Mouse (Mus musculus) cerebellum, adult 2 months (tissue): Measurements from ENCODE around the gene Caln1. TPM values are rescaled to one million over a fixed set of nuclear protein-coding genes. Genes with fewer than 3 reads are reported as not detected.
A peak's percentile ranks its signal among the peaks of the same experiment; 100 is the strongest.

ENCODE experiments used
- DNase-seq, 2 experiments: peaks; one replicate each; pipeline ENCODE4 v3.0.0; 2021
- H3K27ac ChIP-seq: fragments of 200-500 bp; 2 replicates; pipeline ENCODE4 v1.5.1; 2012; ENCODE audit warnings: low read length, control low read depth, inconsistent platforms; ENCODE audit not compliant: insufficient read depth
- H3K27me3 ChIP-seq: fragments of 200-500 bp; 2 replicates; pipeline ENCODE4 v1.6.1; 2012; ENCODE audit warnings: inconsistent platforms, mild to moderate bottlenecking, low read length, moderate library complexity; ENCODE audit not compliant: control insufficient read depth, insufficient read depth
- H3K4me1 ChIP-seq: fragments of 200-500 bp; 2 replicates; pipeline ENCODE4 v1.6.1; 2011; ENCODE audit warnings: low read length; ENCODE audit not compliant: control insufficient read depth, insufficient read depth
- H3K4me3 ChIP-seq: fragments of 200-500 bp; replicated peaks from 2 replicates; pipeline ENCODE3; 2011; ENCODE audit warnings: mild to moderate bottlenecking, low read depth, low read length, control low read depth; ENCODE audit not compliant: insufficient read depth
- CTCF ChIP-seq: fragments of 200-500 bp; IDR thresholded peaks from 2 replicates; pipeline ENCODE4 v1.5.1; 2011; ENCODE audit warnings: low read depth, mild to moderate bottlenecking, control low read depth, low read length, moderate library complexity, borderline replicate concordance; ENCODE audit not compliant: insufficient read depth
- POLR2A ChIP-seq: fragments of 200-500 bp; IDR thresholded peaks from 2 replicates; pipeline ENCODE4 v1.6.1; 2011; ENCODE audit warnings: low read length, control low read depth, borderline replicate concordance; ENCODE audit not compliant: insufficient read depth
- WGBS: fragments of 180-500 bp; shearing (Covaris S2); methylation state at CpG from one replicate; pipeline ENCODE4 v1.1.7; 2018; 5-methylcytosine and 5-hydroxymethylcytosine counted together
- polyA plus RNA-seq: library from polyadenylated mRNA; depleted of rRNA; stranded (reverse); fragments of >200 nt; gene quantifications from 2 replicates; pipeline ENCODE4 v1.2.3, GENCODE M21; 2012

Gene Caln1
- polyA plus RNA-seq, 1 experiment: 123 TPM

DNA sequence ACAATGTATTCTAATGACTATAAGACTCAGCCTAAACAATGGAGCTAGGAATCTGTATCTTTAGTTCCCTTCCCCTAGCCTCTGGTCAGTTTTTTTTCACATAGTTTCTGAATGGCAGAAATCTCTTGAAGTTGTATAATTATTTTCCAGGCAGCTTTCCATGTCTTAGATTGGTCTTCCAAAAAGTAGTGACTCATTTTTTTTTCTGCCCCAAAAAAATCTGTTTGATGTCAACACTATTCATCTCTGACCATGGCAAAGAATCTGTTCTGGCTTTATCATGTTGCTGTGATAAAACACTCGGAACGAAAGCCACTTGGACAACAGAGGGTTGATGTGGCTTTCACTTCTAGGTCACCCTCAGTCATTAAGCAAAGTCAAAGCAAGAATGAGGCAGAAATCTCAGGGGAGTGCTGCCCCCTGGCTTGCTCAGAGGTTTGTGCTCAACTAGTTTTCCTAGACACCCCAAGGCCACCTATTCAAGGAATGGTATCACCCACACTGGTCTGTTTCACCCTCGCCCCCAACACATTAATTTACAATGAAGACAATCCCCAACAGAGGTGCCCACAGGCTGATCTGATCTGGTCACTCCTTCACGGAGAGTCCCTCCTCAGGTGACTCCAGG lies 450.9 kb downstream of the Caln1 start:
- Histone ChIP-seq H3K27me3 (no peaks in the 10 kb centered on the region), H3K27ac (no peak overlapping the region), H3K4me1 (peaks cover 19% of the 10 kb centered on the region), H3K4me3 (no peak overlapping the region)
- WGBS: 52% methylated on average over 4 of the region's 4 CpGs
- no peak for DNase-seq
- TF ChIP-seq POLR2A (no peak), CTCF (no peak)

DNA sequence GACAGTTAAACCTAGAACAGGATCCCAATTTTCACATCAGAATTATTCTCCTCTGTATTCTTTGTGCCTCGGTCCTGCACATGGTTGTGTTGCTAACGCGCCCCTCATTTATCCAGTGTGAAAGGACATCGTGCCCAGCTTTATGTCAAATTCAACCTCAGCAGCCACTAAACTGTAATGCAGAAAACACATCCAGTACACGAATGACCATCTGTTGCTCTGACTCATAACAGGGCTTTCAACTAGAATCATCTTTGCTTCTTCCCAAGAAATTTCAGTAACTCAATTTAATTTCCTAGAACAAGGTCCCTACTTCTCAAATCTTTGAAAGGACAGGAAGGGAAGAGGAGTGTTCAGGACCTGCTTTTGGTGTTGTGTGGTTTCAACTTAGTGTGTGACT lies 451.4 kb downstream of the Caln1 start:
- H3K4me3 ChIP-seq: no peak overlapping the region
- peaks cover 14% of the 10 kb centered on the region for H3K4me1 ChIP-seq
- TF ChIP-seq POLR2A (no peak), CTCF (no peak)
- H3K27ac ChIP-seq: no peak overlapping the region
- no peak for DNase-seq
- H3K27me3 ChIP-seq: no peaks in the 10 kb centered on the region
- 73% methylated on average over 5 of the region's 5 CpGs for WGBS

DNA sequence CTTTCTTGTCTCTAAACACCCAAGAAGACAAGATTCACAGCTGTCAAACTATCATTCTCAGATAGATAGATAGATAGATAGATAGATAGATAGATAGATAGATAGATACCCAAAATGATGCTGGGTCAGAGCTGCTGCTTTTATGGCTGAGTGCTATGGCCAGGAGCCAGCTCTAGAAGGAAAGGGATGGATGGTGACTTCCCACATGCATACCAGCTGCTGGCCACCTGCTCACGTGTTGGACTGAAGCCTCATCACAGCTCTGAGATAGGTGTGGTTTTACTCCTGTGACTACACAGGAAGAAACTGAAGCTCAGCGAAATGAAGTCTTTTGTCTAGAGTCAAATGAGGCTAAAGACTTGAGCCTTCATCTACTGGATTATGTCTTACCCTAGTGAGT lies 456.5 kb downstream of the Caln1 start:
- peaks cover 11% of the 10 kb centered on the region for H3K4me1 ChIP-seq
- no peaks in the 10 kb centered on the region for H3K27me3 ChIP-seq
- TF ChIP-seq POLR2A (no peak), CTCF (no peak)
- H3K27ac ChIP-seq: no peak overlapping the region
- peak in 1 of 2 experiments; percentile 56 for DNase-seq
- 30% methylated on average over 2 of the region's 2 CpGs for WGBS
- H3K4me3 ChIP-seq: no peak overlapping the region

DNA sequence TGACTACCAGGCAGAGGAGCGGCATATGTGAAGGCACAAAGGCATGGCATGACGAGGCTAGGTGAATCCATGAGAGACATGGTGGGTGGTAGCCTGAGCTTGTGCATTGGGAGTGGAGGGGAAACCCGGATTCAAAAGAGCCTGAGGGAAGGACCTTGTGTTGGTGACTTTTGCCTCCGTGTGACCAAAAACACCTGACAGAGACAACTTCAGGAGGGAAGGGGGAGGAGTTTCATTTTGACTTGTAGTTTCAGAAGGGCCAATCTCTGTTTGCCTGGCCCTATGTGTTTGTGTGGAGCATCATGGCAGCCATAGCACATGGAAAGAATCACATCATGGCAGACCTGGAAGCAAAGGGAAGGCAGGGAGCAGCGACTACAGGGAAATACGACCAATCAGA lies 479.3 kb downstream of the Caln1 start:
- Histone ChIP-seq H3K4me3 (no peak overlapping the region), H3K4me1 (no peaks in the 10 kb centered on the region; the same call in 1 of the 2 replicates), H3K27ac (no peak overlapping the region), H3K27me3 (no peaks in the 10 kb centered on the region)
- TF ChIP-seq POLR2A (no peak), CTCF (no peak)
- 88% methylated on average over 6 of the region's 6 CpGs for WGBS
- no peak for DNase-seq

DNA sequence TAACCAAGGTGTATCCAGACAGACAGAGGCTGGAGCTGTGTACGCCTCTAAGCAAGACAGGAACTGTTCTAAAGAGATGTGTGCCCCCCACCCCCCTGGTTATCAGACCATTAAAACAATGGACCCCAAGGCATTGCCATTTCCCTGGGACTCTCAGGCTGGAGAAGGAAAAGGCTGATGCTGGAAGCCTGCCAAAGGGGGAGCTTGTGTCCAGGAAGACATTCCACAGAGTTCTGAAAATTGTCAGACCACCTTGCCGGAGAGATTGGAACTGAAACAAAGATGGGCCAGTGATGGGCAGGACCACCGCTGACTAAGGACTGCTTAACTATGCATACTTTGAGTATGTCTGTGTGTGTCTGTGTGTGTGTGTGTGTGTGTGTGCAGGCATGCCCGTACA lies 480.4 kb downstream of the Caln1 start:
- H3K27me3 ChIP-seq: no peaks in the 10 kb centered on the region
- TF ChIP-seq CTCF (no peak), POLR2A (no peak)
- no peaks in the 10 kb centered on the region for H3K4me1 ChIP-seq
- WGBS: 62% methylated on average over 4 of the region's 4 CpGs
- DNase-seq: no peak
- no peak overlapping the region for H3K4me3 ChIP-seq
- no peak overlapping the region for H3K27ac ChIP-seq

DNA sequence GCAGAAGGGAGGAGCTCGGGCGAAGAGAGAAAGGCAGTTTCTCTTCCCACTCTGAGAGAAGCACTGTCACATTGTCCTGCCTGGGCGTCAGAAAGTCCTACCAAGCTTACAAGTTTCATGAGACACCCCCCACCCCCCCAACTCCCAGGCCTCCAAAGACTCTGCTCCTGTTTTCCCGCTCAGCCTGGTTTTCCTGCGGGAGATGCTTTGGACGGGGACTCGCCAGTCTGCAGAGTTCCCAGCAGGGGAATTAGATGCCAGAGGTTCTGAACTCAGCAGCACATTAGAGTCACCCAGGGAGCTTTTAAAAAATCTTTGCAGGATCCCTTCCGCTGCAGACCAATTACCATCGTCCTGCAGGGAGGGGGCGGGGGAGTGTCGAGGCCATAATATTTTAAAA lies 482.9 kb downstream of the Caln1 start:
- Histone ChIP-seq H3K27me3 (no peaks in the 10 kb centered on the region), H3K27ac (no peak overlapping the region), H3K4me1 (no peaks in the 10 kb centered on the region), H3K4me3 (no peak overlapping the region)
- DNase-seq: no peak
- 55% methylated on average over 11 of the region's 11 CpGs for WGBS
- TF ChIP-seq CTCF: no peak
- no peak for TF ChIP-seq POLR2A

DNA sequence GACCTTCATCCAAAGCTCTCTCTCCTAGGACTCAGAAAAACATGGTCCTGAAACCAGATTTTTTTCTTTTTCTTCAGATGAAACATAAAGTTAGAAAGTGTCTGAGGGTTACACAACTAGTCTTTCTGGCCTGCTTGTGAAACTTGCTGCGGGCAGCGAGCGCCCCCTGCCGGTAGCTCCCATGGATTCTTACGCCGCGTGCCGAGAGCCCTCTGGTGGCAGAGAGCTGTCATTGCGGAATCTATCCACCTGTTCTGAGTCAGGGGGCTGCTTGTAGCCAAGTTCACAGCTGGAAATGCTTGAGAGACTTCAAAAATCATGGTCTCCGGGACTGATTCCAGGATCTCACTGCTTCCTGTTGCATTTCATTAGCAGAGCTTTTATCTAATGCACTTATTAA lies 484.1 kb downstream of the Caln1 start:
- no peaks in the 10 kb centered on the region for H3K4me1 ChIP-seq
- H3K4me3 ChIP-seq: no peak overlapping the region
- H3K27me3 ChIP-seq: no peaks in the 10 kb centered on the region
- DNase-seq: peak; percentile 80 to 91
- under 1% methylated on average over 10 of the region's 10 CpGs for WGBS
- no peak overlapping the region for H3K27ac ChIP-seq
- TF ChIP-seq CTCF (peak; percentile 100), POLR2A (no peak)

DNA sequence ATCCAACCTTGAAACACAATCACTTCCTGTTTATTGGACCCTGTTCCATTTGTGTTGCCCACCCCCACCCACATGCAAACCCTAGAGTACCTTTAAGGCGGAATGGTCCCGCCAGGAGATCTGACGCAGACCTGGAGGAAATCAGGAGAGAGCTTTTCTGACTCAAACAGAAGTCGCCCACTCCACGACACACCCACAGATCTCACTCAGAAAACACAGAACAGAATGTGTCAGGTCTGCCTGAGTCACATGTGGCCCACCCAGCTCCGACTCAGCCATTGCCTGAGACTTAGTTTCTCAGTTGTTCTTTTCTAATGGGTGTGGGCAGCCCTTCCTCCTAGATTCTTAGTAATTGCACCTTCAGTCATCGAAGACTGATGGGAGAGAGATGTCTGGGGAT lies 485.2 kb downstream of the Caln1 start:
- TF ChIP-seq CTCF (no peak), POLR2A (no peak)
- Histone ChIP-seq H3K27me3 (no peaks in the 10 kb centered on the region), H3K4me1 (no peaks in the 10 kb centered on the region), H3K4me3 (no peak overlapping the region), H3K27ac (no peak overlapping the region)
- no peak for DNase-seq
- WGBS: 90% methylated on average over 7 of the region's 7 CpGs
